Mouse (Mus musculus): ENCODE results near the gene Col24a1. TPM values are rescaled to one million over a fixed set of nuclear protein-coding genes. Genes with fewer than 3 reads are reported as not detected.

Gene Col24a1
- polyA plus RNA-seq (2014; fragmentation: Illumina TruSeq; extraction: RNeasy Lipid Tissue Mini Kit (QIAGEN cat#74804)): 1.8 TPM

DNA sequence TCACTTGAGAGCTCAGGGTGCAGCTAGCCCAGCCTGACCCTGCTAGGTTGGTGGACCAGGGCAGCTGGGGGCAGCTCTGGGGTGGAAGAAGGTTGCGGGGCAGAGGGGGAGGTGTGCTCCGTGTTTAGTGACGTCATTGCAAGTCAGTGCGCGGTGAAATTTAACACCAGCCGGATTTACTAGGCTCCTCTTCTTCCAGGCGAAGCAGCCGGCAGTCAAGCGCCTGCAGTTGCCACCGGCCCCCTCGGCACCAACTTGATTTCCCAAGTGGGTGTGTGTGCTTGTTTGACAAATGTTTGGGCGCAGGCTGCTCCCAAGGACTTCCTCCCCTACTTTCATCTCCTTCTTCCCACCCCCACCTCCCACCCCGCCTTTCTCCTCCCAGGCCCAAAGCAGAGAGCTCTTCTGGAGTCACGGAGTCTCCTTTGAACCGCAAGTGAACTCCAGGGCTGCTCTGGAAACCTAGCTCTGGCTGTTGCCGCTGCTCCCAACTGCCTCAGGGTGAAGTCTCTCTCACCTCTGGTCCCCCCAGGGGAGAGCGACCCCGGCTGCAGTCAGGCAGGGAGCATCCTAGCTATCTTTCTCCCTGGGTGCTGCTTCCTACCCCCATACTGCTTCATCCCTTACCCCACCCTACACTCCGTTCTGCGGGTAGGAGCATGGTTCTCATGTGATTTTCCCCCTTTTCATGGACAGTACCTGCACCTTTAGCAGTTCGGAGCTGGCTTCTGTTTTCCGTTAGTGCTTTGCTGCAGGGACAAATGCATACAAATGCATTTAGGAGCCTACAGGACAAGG, at the start of gene Col24a1:
Gene Col24a1 (plus strand): TSS at position 136 of the 798 bp plus-strand sequence.

GRCm38 (mm10) chr3:145575743-145576481, 283.6 kb downstream of the Col24a1 start, which contains the start of gene Znhit6:
Gene Znhit6, plus strand, starts transcription at chr3:145576205.

Other genes starting within 250 kb of the Col24a1 start
- 0.57 TPM for gene Clca2, start 193.0 kb upstream of the Col24a1 start, polyA plus RNA-seq (2014; fragmentation: Illumina TruSeq; extraction: RNeasy Lipid Tissue Mini Kit (QIAGEN cat#74804))
- gene Odf2l, start 173.9 kb upstream of the Col24a1 start, polyA plus RNA-seq (2014; fragmentation: Illumina TruSeq; extraction: RNeasy Lipid Tissue Mini Kit (QIAGEN cat#74804)): 39.9 TPM